Mouse (Mus musculus) spleen, adult 2 months (tissue): ENCODE measurements around the gene Slc22a18. TPM values are rescaled to one million over a fixed set of nuclear protein-coding genes. Genes with fewer than 3 reads are reported as not detected.

Experiments
- DNase-seq, 2 experiments: peaks; one replicate each; pipeline versions ENCODE4 v3.0.0 to v3.0.0-alpha.2; 2012 to 2021; ENCODE audit warnings: low spot score in 2 of 2, low read depth in 1 of 2
- H3K27ac ChIP-seq: fragments of 200-500 bp; 2 replicates; pipeline ENCODE4 v1.5.1; 2012; ENCODE audit warnings: low read length, inconsistent platforms; ENCODE audit not compliant: insufficient read depth
- H3K27me3 ChIP-seq: fragments of 200-500 bp; 2 replicates; pipeline ENCODE4 v1.6.1; 2012; ENCODE audit warnings: mild to moderate bottlenecking, moderate library complexity, low read length, inconsistent platforms; ENCODE audit not compliant: control insufficient read depth, insufficient read depth
- H3K36me3 ChIP-seq: fragments of 200-500 bp; 2 replicates; pipeline ENCODE4 v1.6.1; 2012; ENCODE audit warnings: mild to moderate bottlenecking, low read length, inconsistent platforms; ENCODE audit not compliant: control insufficient read depth, insufficient read depth
- H3K4me1 ChIP-seq: fragments of 200-500 bp; 2 replicates; pipeline ENCODE4 v1.6.1; 2011; ENCODE audit warnings: inconsistent platforms; ENCODE audit not compliant: control insufficient read depth, insufficient read depth, insufficient read length
- H3K4me3 ChIP-seq: fragments of 200-500 bp; 2 replicates; pipeline ENCODE4 v1.5.1; 2011; ENCODE audit warnings: mild to moderate bottlenecking, inconsistent platforms; ENCODE audit not compliant: insufficient read depth, insufficient read length; ENCODE audit errors: extremely low read depth
- CTCF ChIP-seq: fragments of 200-500 bp; IDR thresholded peaks from 2 replicates; pipeline ENCODE4 v1.5.1; 2011; ENCODE audit warnings: mild to moderate bottlenecking, inconsistent platforms; ENCODE audit not compliant: insufficient read depth, insufficient read length, insufficient replicate concordance; ENCODE audit errors: extremely low read depth
- POLR2A ChIP-seq: fragments of 200-500 bp; IDR thresholded peaks from 2 replicates; pipeline ENCODE4 v1.6.1; 2011; ENCODE audit warnings: low read depth, low read length, inconsistent platforms
- WGBS: fragments of 180-500 bp; shearing (Covaris S2); methylation state at CpG from one replicate; pipeline ENCODE4 v1.1.7; 2018; 5-methylcytosine and 5-hydroxymethylcytosine counted together
- polyA plus RNA-seq: library from polyadenylated mRNA; depleted of rRNA; stranded (reverse); fragments of >200 nt; gene quantifications from 2 replicates; pipeline ENCODE4 v1.2.3, GENCODE M21; 2012

Slc22a18 gene
- polyA plus RNA-seq, 1 experiment: 1.7 TPM

GRCm38 (mm10) chr7:143505411-143505810, 31.9 kb downstream of the Slc22a18 start:
- Histone ChIP-seq H3K36me3 (no peaks in the 10 kb centered on the region), H3K4me3 (no peak overlapping the region), H3K27me3 (peaks cover 15% of the 10 kb centered on the region), H3K4me1 (peaks cover 3% of the 10 kb centered on the region; the same call in 1 of the 2 replicates), H3K27ac (no peak overlapping the region)
- TF ChIP-seq POLR2A: no peak
- no peak for TF ChIP-seq CTCF
- no peak for DNase-seq
- WGBS: 83% methylated on average over 2 of the region's 2 CpGs

GRCm38 (mm10) chr7:143505823-143506222, 32.3 kb downstream of the Slc22a18 start:
- peak; percentile 11 to 60 for DNase-seq
- H3K27ac ChIP-seq: no peak overlapping the region
- no peak overlapping the region for H3K4me3 ChIP-seq
- peak; percentile 45; the same call in 1 of the 2 replicates for TF ChIP-seq CTCF
- no peak for TF ChIP-seq POLR2A
- no peaks in the 10 kb centered on the region for H3K36me3 ChIP-seq
- H3K27me3 ChIP-seq: peaks cover 15% of the 10 kb centered on the region
- WGBS: 26% methylated on average over 11 of the region's 11 CpGs
- H3K4me1 ChIP-seq: peaks cover 3% of the 10 kb centered on the region; the same call in 1 of the 2 replicates

GRCm38 (mm10) chr7:143506271-143506670, 32.7 kb downstream of the Slc22a18 start:
- H3K27me3 ChIP-seq: peaks cover 15% of the 10 kb centered on the region
- no peak overlapping the region for H3K4me3 ChIP-seq
- H3K4me1 ChIP-seq: peaks cover 3% of the 10 kb centered on the region; the same call in 1 of the 2 replicates
- H3K36me3 ChIP-seq: no peaks in the 10 kb centered on the region
- WGBS: 71% methylated on average over 7 of the region's 7 CpGs
- DNase-seq: no peak
- TF ChIP-seq CTCF (no peak), POLR2A (no peak)
- H3K27ac ChIP-seq: no peak overlapping the region

DNA sequence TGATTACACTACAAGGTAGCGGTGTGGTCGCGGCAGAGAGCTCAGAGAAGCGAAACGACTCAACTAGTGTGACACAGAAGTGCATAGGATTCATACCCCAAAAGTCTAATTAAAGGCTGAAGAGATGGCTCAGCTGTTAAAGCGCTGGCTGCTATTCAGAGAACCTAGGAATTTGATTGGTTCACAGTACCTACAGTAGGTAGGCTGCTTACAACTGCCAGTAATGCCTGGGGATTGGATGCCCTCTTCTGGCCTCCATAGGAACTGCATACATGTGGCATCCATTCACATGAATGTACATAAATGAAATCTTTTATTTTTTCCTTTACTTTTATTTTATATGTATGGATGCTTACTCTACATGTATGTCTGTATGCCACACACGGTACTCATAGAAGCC, 33.1 kb downstream of the Slc22a18 start:
- peaks cover 13% of the 10 kb centered on the region for H3K27me3 ChIP-seq
- peak; percentile 18 to 36 for DNase-seq
- 40% methylated on average over 7 of the region's 7 CpGs for WGBS

GRCm38 (mm10) chr7:143509566-143509965, 36.0 kb downstream of the Slc22a18 start:
- no peak for DNase-seq
- Histone ChIP-seq H3K4me3 (no peak overlapping the region), H3K27me3 (no peaks in the 10 kb centered on the region), H3K4me1 (no peaks in the 10 kb centered on the region), H3K36me3 (peaks cover 7% of the 10 kb centered on the region), H3K27ac (no peak overlapping the region)
- TF ChIP-seq POLR2A (no peak), CTCF (no peak)
- 68% methylated on average over 1 of the region's 1 CpGs for WGBS

More for the DNA sequence above, 33.1 kb downstream of the Slc22a18 start:
- no peak for TF ChIP-seq POLR2A
- TF ChIP-seq CTCF: peak; percentile 29; the same call in 1 of the 2 replicates
- Histone ChIP-seq H3K4me1 (peaks cover 3% of the 10 kb centered on the region; the same call in 1 of the 2 replicates), H3K27ac (no peak overlapping the region), H3K4me3 (no peak overlapping the region), H3K36me3 (no peaks in the 10 kb centered on the region)

- WGBS: 92% methylated on average over 3 of the region's 3 CpGs
These were observed 37.2 kb downstream of the Slc22a18 start for GRCm38 (mm10) chr7:143510593-143511334.

GRCm38 (mm10) chr7:143511335-143511712, 37.8 kb downstream of the Slc22a18 start:
- H3K36me3 ChIP-seq: peaks cover 13% of the 10 kb centered on the region
- no peaks in the 10 kb centered on the region for H3K4me1 ChIP-seq
- no peak for DNase-seq
- no peak for TF ChIP-seq POLR2A
- no peak for TF ChIP-seq CTCF
- H3K4me3 ChIP-seq: no peak overlapping the region
- no peaks in the 10 kb centered on the region for H3K27me3 ChIP-seq
- no peak overlapping the region for H3K27ac ChIP-seq

More at GRCm38 (mm10) chr7:143510593-143511334, 37.2 kb downstream of the Slc22a18 start:
- Histone ChIP-seq H3K36me3 (peaks cover 12% of the 10 kb centered on the region), H3K27ac (no peak overlapping the region), H3K4me1 (no peaks in the 10 kb centered on the region), H3K27me3 (no peaks in the 10 kb centered on the region), H3K4me3 (no peak overlapping the region)
- no peak for DNase-seq
- no peak for TF ChIP-seq POLR2A
- TF ChIP-seq CTCF: no peak
